Mouse (Mus musculus): Measurements from ENCODE around the gene Jag2.

DNA sequence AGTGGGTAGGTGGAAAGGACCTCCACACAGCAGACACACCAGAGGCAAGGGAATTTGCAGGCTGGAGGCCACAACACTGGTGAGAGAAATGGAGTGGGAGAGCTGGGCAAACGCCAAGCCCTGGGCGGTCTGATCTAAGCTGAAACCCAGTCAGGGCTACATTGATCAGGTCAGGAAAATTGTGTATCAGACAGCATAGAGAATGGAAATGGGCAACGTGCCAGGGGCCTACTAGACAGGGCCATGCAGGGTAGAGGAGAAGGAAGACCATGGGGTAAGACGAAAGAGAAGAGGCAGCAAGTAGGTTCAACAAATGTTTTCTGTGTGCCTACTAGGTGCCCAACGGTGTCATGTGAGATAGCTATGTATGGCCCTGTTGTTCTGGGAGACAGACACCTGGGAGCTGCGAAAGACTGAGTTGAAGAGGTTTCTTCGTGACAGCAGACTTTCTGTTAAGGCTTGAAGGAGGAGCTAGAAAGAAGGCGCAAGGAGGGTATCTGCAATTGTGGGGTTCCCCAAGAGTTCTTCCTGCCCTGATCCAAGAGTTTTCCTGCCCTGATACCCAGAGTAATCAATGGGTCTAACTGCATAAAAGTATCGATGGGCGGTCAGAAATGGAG, 11.7 kb upstream of the Jag2 start:
- TF ChIP-seq CTCF (IDR thresholded peaks at IDR 0.05; ENCODE audit: borderline replicate concordance, insufficient read depth, low read length), result no peak
- TF ChIP-seq POLR2A (IDR thresholded peaks at IDR 0.05; ENCODE audit: low read depth, low read length), result no peak
